Mouse (Mus musculus) kidney, adult 2 months (tissue): ENCODE measurements at regions not wholly inside any gene's neighbourhood (a gene's known extent, or its start where the extent isn't known, plus 50 kb on each side); places are given as distances from the start of the nearest gene placed in this dataset.

Experiments used
- DNase-seq: peaks from one replicate; pipeline ENCODE4 v3.0.0; 2021
- H3K27ac ChIP-seq: fragments of 200-500 bp; 2 replicates; pipeline ENCODE4 v1.5.1; 2012; ENCODE audit warnings: low read depth, low read length, control low read depth, inconsistent platforms; ENCODE audit not compliant: insufficient read depth
- H3K27me3 ChIP-seq: fragments of 200-500 bp; replicated peaks from 2 replicates; pipeline ENCODE4 v1.6.1; 2012; ENCODE audit warnings: mild to moderate bottlenecking, moderate library complexity, low read length, inconsistent platforms; ENCODE audit not compliant: control insufficient read depth, insufficient read depth
- H3K36me3 ChIP-seq: fragments of 200-500 bp; 2 replicates; pipeline ENCODE4 v1.6.1; 2012; ENCODE audit warnings: mild to moderate bottlenecking, moderate library complexity, low read length, inconsistent platforms; ENCODE audit not compliant: control insufficient read depth, insufficient read depth
- H3K4me1 ChIP-seq: fragments of 200-500 bp; 2 replicates; pipeline ENCODE4 v1.6.1; 2011; ENCODE audit warnings: low read length; ENCODE audit not compliant: control insufficient read depth, insufficient read depth
- H3K4me3 ChIP-seq: fragments of 200-500 bp; 2 replicates; pipeline ENCODE4 v1.5.1; 2011; ENCODE audit warnings: mild to moderate bottlenecking, low read depth, low read length, control low read depth; ENCODE audit not compliant: insufficient read depth
- CTCF ChIP-seq: fragments of 200-500 bp; conservative IDR thresholded peaks from 2 replicates; pipeline ENCODE4 v1.5.1; 2011; ENCODE audit warnings: low read depth, mild to moderate bottlenecking, control low read depth, low read length, moderate library complexity, mixed read lengths; ENCODE audit not compliant: insufficient read depth, insufficient read length
- POLR2A ChIP-seq: fragments of 200-500 bp; IDR thresholded peaks from one replicate; pipeline ENCODE4 v1.6.1; 2011; ENCODE audit warnings: low read depth, low read length, control low read depth
- WGBS: fragments of 180-500 bp; shearing (Covaris S2); methylation state at CpG from one replicate; pipeline ENCODE4 v1.1.7; 2018; 5-methylcytosine and 5-hydroxymethylcytosine counted together

GRCm38 (mm10) chr14:67626181-67626580 is 1617.2 kb upstream of the Gulo start:
- TF ChIP-seq CTCF (no peak), POLR2A (no peak)
- DNase-seq: peak; percentile 6
- no peaks in the 10 kb centered on the region for H3K4me1 ChIP-seq
- WGBS: 92% methylated on average over 8 of the region's 8 CpGs
- no peak overlapping the region for H3K4me3 ChIP-seq
- no peaks in the 10 kb centered on the region for H3K36me3 ChIP-seq
- no peak overlapping the region for H3K27ac ChIP-seq
- no peaks in the 10 kb centered on the region for H3K27me3 ChIP-seq

DNA sequence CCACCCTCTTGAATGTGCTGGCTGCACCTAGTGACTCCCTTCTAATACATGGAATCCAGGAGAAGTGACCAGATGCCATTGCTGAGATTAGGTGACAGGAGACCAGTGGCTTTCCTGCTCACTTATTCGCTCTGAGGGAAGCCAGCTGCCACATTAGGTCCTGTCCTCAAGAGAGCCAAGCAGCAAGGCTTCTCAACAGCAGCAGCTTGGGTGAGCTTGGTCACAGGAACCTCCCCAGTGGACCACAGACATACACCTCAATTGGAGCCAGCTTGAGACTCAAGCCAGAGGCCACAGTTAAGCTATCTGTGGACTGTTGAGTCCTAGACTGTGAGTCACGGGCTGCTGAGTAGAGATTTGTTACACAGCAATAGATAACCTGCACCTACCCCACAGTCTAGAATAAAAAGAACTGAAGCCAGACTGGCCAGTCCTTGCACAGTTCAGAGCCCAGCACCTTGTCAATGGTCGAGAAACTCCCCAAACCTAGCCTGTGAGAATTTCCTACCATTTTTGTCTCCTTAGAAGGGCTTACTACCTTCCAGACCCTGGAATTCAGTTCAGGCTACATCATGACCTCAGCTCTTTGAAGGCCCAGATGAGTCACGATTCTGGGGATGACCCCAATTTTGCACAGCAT is 1615.0 kb upstream of the Gulo start:
- Histone ChIP-seq H3K27me3 (no peaks in the 10 kb centered on the region), H3K4me3 (no peak overlapping the region), H3K36me3 (no peaks in the 10 kb centered on the region), H3K4me1 (no peaks in the 10 kb centered on the region), H3K27ac (no peak overlapping the region)
- WGBS: 73% methylated on average over 4 of the region's 4 CpGs
- TF ChIP-seq POLR2A (no peak), CTCF (no peak)
- DNase-seq: no peak

DNA sequence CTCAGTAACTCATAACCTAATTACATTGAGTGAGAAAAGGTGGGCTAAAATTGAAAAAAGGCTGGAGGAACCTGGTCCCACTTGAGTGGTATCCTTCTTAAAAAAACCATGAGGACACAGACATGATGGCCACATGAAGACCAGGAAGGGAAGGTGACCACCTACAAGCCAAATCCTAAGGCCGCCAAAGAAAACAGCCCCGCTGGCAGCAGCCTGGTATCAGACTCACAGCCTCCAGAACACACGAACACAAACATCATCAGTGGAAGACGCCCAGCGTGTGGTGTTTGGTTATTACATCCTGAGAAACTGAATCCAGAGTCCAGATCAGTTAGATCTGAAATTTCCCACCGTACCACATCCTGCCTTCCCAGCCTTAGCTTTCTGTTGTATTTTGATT is 1613.9 kb upstream of the Gulo start:
- WGBS: 77% methylated on average over 6 of the region's 6 CpGs
- no peaks in the 10 kb centered on the region for H3K27me3 ChIP-seq
- H3K36me3 ChIP-seq: no peaks in the 10 kb centered on the region
- no peak overlapping the region for H3K4me3 ChIP-seq
- no peak for DNase-seq
- TF ChIP-seq CTCF: no peak
- TF ChIP-seq POLR2A: no peak
- no peak overlapping the region for H3K27ac ChIP-seq
- H3K4me1 ChIP-seq: no peaks in the 10 kb centered on the region

GRCm38 (mm10) chr14:67621486-67621885 is 1612.5 kb upstream of the Gulo start:
- no peak for DNase-seq
- Histone ChIP-seq H3K27ac (no peak overlapping the region), H3K36me3 (no peaks in the 10 kb centered on the region), H3K4me3 (no peak overlapping the region), H3K4me1 (no peaks in the 10 kb centered on the region), H3K27me3 (no peaks in the 10 kb centered on the region)
- WGBS: 50% methylated on average over 2 of the region's 2 CpGs
- TF ChIP-seq POLR2A (no peak), CTCF (no peak)

DNA sequence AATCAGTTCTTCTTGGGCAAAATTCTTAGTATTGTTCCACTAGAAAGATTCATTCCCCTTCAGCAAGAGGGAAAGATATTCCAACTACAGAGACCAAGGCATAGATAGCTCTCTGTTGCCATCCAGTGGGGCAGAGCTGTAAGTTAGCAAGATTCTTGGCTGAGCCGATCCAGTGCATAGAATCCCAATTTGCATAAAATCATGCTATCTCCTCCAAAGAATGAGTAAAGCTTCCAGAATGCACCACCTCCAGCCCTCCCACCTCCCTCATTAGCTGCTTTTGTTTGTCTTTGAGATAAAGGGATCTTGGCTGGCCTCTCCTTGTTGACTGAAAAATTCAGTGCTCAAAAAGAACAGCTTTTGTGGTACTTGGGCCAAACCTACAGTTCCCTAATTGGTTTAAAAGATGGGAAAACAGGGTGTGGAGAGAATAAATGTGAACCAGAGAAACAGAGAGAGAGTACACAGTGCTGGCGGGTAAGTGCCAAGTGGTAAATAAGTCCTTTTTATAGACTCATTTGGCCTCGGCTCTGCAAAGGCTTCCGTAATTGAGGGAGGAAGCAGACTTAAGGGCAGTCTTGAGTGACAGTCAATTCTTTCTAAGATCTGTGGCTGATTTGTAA is 1612.0 kb upstream of the Gulo start:
- 37% methylated on average over 4 of the region's 4 CpGs for WGBS
- TF ChIP-seq CTCF (peak; percentile 67), POLR2A (no peak)
- Histone ChIP-seq H3K27me3 (no peaks in the 10 kb centered on the region), H3K27ac (no peak overlapping the region), H3K4me3 (no peak overlapping the region), H3K4me1 (no peaks in the 10 kb centered on the region), H3K36me3 (no peaks in the 10 kb centered on the region)
- peak; percentile 33 for DNase-seq

GRCm38 (mm10) chr14:67619571-67619970 is 1610.6 kb upstream of the Gulo start:
- Histone ChIP-seq H3K27ac (no peak overlapping the region), H3K36me3 (no peaks in the 10 kb centered on the region), H3K27me3 (no peaks in the 10 kb centered on the region), H3K4me1 (no peaks in the 10 kb centered on the region), H3K4me3 (no peak overlapping the region)
- TF ChIP-seq CTCF (no peak), POLR2A (no peak)
- DNase-seq: no peak
- WGBS: 61% methylated on average over 4 of the region's 4 CpGs

DNA sequence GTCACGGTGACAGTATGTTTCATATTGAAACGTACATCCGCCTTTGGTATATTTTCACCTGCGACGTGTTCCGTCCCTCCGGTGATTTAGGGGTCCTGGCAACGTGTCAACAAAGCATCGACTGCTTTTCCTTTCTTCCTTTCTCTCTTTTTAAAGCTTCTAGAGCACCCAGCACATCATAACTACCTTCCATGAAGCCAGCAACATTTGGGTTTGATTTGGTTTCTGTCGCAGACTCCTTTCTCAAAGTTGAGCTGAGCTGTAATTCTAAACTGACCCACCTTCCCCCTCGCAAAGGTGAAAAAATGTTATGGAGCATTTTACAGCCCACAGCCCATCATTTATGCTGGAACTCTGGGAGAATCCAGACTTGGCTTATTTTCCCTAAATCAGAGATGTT is 1605.4 kb upstream of the Gulo start:
- 51% methylated on average over 11 of the region's 11 CpGs for WGBS
- Histone ChIP-seq H3K4me3 (no peak overlapping the region), H3K27ac (no peak overlapping the region), H3K36me3 (no peaks in the 10 kb centered on the region), H3K27me3 (no peaks in the 10 kb centered on the region), H3K4me1 (no peaks in the 10 kb centered on the region)
- TF ChIP-seq POLR2A: no peak
- TF ChIP-seq CTCF: no peak
- DNase-seq: no peak
